In the genomic region with DNA sequence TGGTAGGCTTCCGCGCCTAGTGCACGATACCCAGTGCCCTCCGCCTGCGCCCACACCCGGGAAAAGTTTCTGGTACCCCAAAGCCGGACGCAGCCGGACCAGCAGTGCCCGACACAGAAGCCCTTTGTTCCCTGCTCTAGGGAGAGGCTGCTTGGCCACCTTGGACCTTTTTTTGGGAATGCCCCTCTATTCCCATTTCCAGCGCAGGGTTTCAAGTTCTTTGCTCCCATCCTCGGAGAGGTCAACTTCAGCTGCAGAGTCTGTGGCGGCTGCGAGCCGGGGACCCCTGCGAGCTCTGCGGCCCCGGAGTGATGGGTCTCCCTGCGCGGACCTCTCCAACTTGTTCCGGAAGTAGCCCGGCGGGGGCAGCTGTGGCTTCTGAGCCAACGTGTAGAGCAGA, we compare ENCODE assay signal across 7 mouse cellular contexts.
DNase-seq lines count a peak whose midpoint lies in the region; ATAC-seq and TF ChIP-seq lines count a peak whose summit lies in the region.
"Not testable (repeated sequence)": the region's sequence is repeated elsewhere in the genome, so short reads cannot be mapped to it uniquely, and the experiment has no call there.

No protein-coding gene starts in this region.

- not testable (repeated sequence) for ATAC-seq in forebrain, postnatal 0 days; hindbrain, embryonic 14.5 days (ENCODE audit: low FRiP score); liver, postnatal 0 days; midbrain, embryonic 16.5 days; stomach, embryonic 14.5 days (ENCODE audit: insufficient number of reproducible peaks, insufficient read depth, low FRiP score, low read depth)

- H3K4me2 ChIP-seq in forebrain, postnatal 0 days (ENCODE audit: low read depth), result peak overlapping the region; percentile 60
- peak overlapping the region; percentile 55 for H3K4me2 ChIP-seq in hindbrain, embryonic 14.5 days (replicated peaks)
- H3K4me2 ChIP-seq in liver, postnatal 0 days (ENCODE audit: low read depth, low read length), result peak overlapping the region; percentile 66
- peak overlapping the region; percentile 52 for H3K4me2 ChIP-seq in midbrain, embryonic 16.5 days (ENCODE audit: low read length)
- peak overlapping the region; percentile 43 for H3K4me2 ChIP-seq in stomach, embryonic 14.5 days (replicated peaks; ENCODE audit: low read depth, low read length)

- not testable (repeated sequence) for H3K9me3 ChIP-seq in forebrain, postnatal 0 days (ENCODE audit: low read length); hindbrain, embryonic 14.5 days (ENCODE audit: control insufficient read depth, low read length); liver, postnatal 0 days (ENCODE audit: low read length); midbrain, embryonic 16.5 days (replicated peaks; ENCODE audit: control insufficient read depth, low read length, poor library complexity, severe bottlenecking); stomach, embryonic 14.5 days (ENCODE audit: control insufficient read depth, low read depth, low read length)

- not testable (repeated sequence) for H3K36me3 ChIP-seq in forebrain, postnatal 0 days (ENCODE audit: insufficient read depth); hindbrain, embryonic 14.5 days (replicated peaks; ENCODE audit: control insufficient read depth, insufficient read depth); liver, postnatal 0 days (replicated peaks; ENCODE audit: insufficient read depth, low read length); midbrain, embryonic 16.5 days (ENCODE audit: control insufficient read depth, insufficient read depth, low read length); stomach, embryonic 14.5 days (ENCODE audit: control insufficient read depth, insufficient read depth, low read length)

- peak overlapping the region; percentile 48 for H3K4me3 ChIP-seq in forebrain, postnatal 0 days (ENCODE audit: low read depth, low read length)
- peak overlapping the region; percentile 51 for H3K4me3 ChIP-seq in hindbrain, embryonic 14.5 days (replicated peaks; ENCODE audit: low read length)
- peak overlapping the region; percentile 61 for H3K4me3 ChIP-seq in liver, postnatal 0 days (ENCODE audit: low read depth, low read length)
- peak overlapping the region; percentile 52 for H3K4me3 ChIP-seq in midbrain, embryonic 16.5 days (ENCODE audit: low read depth, low read length)
- H3K4me3 ChIP-seq in stomach, embryonic 14.5 days (ENCODE audit: low read depth, low read length), result peak overlapping the region; percentile 50

- TF ChIP-seq EP300 in liver, postnatal 0 days (IDR thresholded peaks at IDR 0.05; ENCODE audit: low read depth), result not testable (repeated sequence)

- peak overlapping the region; percentile 39; the same call in 1 of the 2 replicates for H3K9ac ChIP-seq in forebrain, postnatal 0 days
- peak overlapping the region; percentile 68 for H3K9ac ChIP-seq in hindbrain, embryonic 14.5 days
- peak overlapping the region; percentile 43 for H3K9ac ChIP-seq in liver, postnatal 0 days (replicated peaks)
- 0 out of 2 replicates have a peak overlapping the region, but pooled peaks have one; percentile 60 for H3K9ac ChIP-seq in midbrain, embryonic 16.5 days (ENCODE audit: low read depth, low read length)
- H3K9ac ChIP-seq in stomach, embryonic 14.5 days (replicated peaks; ENCODE audit: low read depth, low read length), result peak overlapping the region; percentile 28; the same call in 1 of the 2 replicates

- not testable (repeated sequence) for H3K27me3 ChIP-seq in forebrain, postnatal 0 days (ENCODE audit: insufficient read depth, low read length); hindbrain, embryonic 14.5 days (ENCODE audit: control insufficient read depth, insufficient read depth, low read length); liver, postnatal 0 days (ENCODE audit: insufficient read depth, low read length); midbrain, embryonic 16.5 days (ENCODE audit: control insufficient read depth, insufficient read depth, low read depth, low read length); stomach, embryonic 14.5 days (ENCODE audit: control insufficient read depth, insufficient read depth, low read length)

- H3K4me1 ChIP-seq in forebrain, postnatal 0 days (ENCODE audit: insufficient read depth); hindbrain, embryonic 14.5 days (replicated peaks; ENCODE audit: control insufficient read depth, insufficient read depth, low read length); liver, postnatal 0 days (ENCODE audit: insufficient read depth); midbrain, embryonic 16.5 days (ENCODE audit: control insufficient read depth, insufficient read depth, low read length); stomach, embryonic 14.5 days (ENCODE audit: control insufficient read depth, insufficient read depth, low read length): not testable (repeated sequence)

- DNase-seq in embryo, embryonic 9.5 days (ENCODE audit: extremely low spot score), result peak; percentile 15
- DNase-seq in forebrain, postnatal 0 days, result peak; percentile 0
- not testable (repeated sequence) for DNase-seq in hindbrain, embryonic 14.5 days (ENCODE audit: low spot score); liver, postnatal 0 days
- DNase-seq in kidney, postnatal 4 days, result peak; percentile 3 to 13

- TF ChIP-seq CTCF in forebrain, postnatal 0 days (IDR thresholded peaks at IDR 0.05; ENCODE audit: low read depth); liver, postnatal 0 days (IDR thresholded peaks at IDR 0.05; ENCODE audit: low read depth): not testable (repeated sequence)

- not testable (repeated sequence) for H3K27ac ChIP-seq in forebrain, postnatal 0 days (ENCODE audit: low read depth, low read length); hindbrain, embryonic 14.5 days; liver, postnatal 0 days (ENCODE audit: low read depth); midbrain, embryonic 16.5 days (ENCODE audit: low read length); stomach, embryonic 14.5 days (ENCODE audit: low read length)

- 7% methylated on average over 24 of the region's 24 CpGs for WGBS in forebrain, postnatal 0 days
- WGBS in hindbrain, embryonic 14.5 days, result under 1% methylated on average over 20 of the region's 24 CpGs
- under 1% methylated on average over 24 of the region's 24 CpGs for WGBS in liver, postnatal 0 days (ENCODE audit: insufficient replicate concordance)
- WGBS in midbrain, embryonic 16.5 days, result under 1% methylated on average over 24 of the region's 24 CpGs
- 2% methylated on average over 22 of the region's 24 CpGs for whole genome bisulfite sequencing in stomach, embryonic 14.5 days
